Mouse (Mus musculus): Measurements from ENCODE around the gene Cep95. TPM values are rescaled to one million over a fixed set of nuclear protein-coding genes. Genes with fewer than 3 reads are reported as not detected.

Gene Cep95
- polyA plus RNA-seq (2014; fragmentation: Illumina TruSeq; extraction: RNeasy Lipid Tissue Mini Kit (QIAGEN cat#74804); ENCODE audit: insufficient read depth, low read depth, low replicate concordance) = 4.7 TPM

DNA sequence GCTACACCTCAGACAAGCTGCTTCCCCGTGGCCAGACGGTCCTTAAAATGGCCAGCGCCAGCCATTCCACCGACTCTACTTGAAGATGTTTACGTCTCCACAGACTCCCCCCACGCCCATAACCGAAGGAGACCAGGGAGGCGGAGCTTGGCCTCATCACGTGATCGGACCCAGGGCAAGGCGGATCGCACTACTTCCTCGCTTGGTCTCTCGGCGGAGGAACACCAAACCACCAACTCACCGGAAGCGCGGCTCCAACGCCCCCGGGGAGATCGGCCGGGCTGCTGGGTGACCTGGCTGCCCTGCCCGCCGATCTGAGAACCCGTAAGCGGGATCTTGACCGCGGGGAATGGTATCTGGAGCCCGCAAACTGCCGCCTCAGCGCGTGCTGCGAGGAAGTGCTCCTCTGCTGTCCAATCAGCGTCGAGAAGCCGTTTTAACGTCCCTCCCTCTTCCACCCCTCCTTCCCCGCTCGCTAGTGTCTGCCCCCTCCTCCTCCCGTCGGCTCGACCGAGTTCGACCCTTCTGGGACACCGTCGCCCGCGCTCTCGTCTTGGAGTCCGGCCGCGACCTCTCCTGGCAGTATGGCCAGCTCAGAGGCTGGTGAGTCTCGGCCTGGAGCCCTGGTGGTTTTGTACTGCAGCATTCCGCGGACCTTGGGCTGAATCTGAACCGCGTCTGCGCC, at the start of gene Cep95, which contains the start of gene Ddx5:
TSS of gene Cep95 (plus strand) at position 478 of the 685 bp plus-strand sequence.
TSS of gene Ddx5 (minus strand) at position 411 of the 685 bp plus-strand sequence.

DNA sequence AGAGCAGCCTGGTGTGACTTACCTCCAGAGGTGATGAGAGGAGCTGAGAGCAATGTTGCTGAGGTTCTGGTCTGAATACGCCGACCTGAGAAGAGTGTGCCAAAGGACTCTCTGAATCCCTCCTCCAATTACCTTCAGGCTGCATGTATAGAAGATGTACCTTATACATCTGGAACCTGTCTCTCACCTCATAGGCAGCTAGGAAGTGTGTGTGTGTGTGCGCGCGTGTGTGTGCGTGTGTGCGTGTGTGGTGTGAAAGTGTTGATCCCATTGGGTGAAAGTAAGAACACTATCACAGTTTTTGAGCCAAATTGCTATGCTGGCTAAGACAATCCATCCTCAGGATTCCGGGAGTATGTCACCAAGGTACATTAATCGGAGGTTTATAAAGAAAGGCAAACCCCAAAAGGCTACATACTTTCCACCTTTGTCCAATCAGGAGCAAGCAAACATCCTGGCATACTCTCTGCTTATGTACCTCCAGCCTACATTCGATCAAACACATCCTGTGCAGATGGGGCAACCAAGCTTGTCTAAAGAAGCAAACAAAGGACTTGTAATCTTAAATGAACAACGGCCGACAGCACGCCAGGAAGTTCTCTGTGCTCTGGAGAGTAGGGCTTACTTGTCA, 38.8 kb upstream of the Cep95 start, which contains the start of gene Pecam1:
TSS of gene Pecam1 (minus strand) at position 508 of the 631 bp plus-strand sequence.

DNA sequence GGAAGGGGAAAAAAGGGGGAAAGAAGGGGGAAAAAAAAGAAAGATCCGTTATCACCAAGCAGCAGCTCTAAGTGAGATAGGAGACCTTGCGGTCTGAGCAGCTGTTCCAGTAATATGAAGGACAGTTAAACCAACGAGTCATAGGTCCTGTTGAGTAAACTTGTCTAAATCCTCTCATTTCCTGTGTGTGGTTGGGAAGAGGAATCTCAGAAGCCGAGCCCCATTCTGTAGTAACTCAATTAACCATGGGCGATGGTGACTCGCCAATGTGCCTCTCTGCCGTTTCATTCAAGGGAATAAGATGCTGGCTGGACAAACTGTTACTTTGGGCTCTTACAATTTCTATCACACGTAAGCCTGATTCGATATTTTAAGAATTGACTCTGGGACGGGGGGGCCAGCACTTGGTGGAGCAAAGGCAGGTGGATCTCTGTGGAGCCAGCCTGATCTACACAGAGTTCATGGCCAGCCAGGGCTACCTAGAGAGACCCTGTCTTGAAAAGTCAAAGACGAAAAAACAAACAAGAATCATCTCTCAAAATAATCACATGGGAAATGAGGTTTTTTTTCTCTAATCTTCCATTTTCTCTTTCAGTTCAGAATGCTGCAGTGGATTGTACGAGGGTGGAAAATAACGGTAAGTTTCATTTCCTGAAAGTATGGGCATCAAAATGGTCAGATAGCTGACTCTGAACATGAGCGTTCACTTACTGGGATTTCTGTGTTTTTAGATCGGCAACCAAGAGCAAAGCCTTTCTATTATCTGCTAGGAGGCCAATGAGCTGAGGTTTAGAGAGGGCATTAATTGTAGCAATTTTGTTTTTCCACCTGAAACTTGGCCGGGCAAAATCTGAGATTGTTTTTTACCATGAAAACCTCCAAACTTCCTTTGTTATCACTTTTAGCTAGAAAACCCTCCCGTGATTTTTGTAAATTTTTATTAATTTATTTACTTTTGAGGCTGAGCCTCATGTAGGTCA, 37.7 kb upstream of the Cep95 start, which contains the start of gene Milr1:
TSS of gene Milr1 (plus strand) at position 188 of the 980 bp plus-strand sequence.

DNA sequence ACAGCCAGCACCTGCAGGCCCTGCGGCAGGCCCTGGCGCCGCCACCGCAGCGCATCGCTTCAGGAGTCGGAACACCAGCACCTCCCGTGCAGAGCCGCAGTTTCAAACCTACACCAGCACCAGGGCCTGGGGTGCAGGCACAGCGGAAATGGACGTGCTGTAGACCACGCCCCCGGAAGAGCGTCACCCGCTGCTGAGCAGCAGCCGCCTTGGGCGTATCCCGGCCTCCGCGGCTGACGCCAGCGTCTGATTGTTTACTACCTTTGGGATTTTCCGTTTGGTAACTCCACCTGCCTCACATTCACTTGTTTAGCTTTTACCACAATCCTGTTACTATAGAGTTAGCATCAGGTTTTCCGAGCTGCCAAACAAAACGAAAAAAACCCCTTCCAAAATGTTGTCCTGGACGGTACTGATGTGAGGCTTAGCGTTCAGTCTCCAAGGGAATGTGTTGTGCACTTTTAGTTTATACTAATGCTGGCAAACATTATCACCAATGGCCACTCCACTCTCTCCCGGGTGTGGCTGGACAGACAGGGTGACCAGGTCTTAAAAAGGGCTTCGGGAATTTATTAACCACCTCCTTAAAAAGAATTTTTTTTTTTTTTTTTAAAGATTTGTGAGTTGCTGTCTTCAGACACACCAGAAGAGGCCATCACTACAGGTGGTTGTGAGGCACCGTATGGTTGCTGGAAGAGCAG, 9.5 kb upstream of the Cep95 start, which contains the start of gene Polg2:
TSS of gene Polg2 (minus strand) at position 150 of the 701 bp plus-strand sequence.

Other genes with a start within 250 kb of the Cep95 start
- 13.2 TPM for gene Tex2, start 175.8 kb upstream of the Cep95 start, polyA plus RNA-seq (2014; fragmentation: Illumina TruSeq; extraction: RNeasy Lipid Tissue Mini Kit (QIAGEN cat#74804); ENCODE audit: insufficient read depth, low read depth, low replicate concordance)
- 235 TPM for gene Pecam1, start 38.6 kb upstream of the Cep95 start, polyA plus RNA-seq (2014; fragmentation: Illumina TruSeq; extraction: RNeasy Lipid Tissue Mini Kit (QIAGEN cat#74804); ENCODE audit: insufficient read depth, low read depth, low replicate concordance)
- gene Milr1, start 38.0 kb upstream of the Cep95 start, polyA plus RNA-seq (2014; fragmentation: Illumina TruSeq; extraction: RNeasy Lipid Tissue Mini Kit (QIAGEN cat#74804); ENCODE audit: insufficient read depth, low read depth, low replicate concordance) = 5.0 TPM
- 5.9 TPM for gene Polg2, start 9.7 kb upstream of the Cep95 start, polyA plus RNA-seq (2014; fragmentation: Illumina TruSeq; extraction: RNeasy Lipid Tissue Mini Kit (QIAGEN cat#74804); ENCODE audit: insufficient read depth, low read depth, low replicate concordance)
- gene Ddx5, start 67 bp upstream of the Cep95 start, polyA plus RNA-seq (2014; fragmentation: Illumina TruSeq; extraction: RNeasy Lipid Tissue Mini Kit (QIAGEN cat#74804); ENCODE audit: insufficient read depth, low read depth, low replicate concordance) = 362 TPM
- 30.8 TPM for gene Smurf2, start 131.5 kb downstream of the Cep95 start, polyA plus RNA-seq (2014; fragmentation: Illumina TruSeq; extraction: RNeasy Lipid Tissue Mini Kit (QIAGEN cat#74804); ENCODE audit: insufficient read depth, low read depth, low replicate concordance)
- gene Kpna2, start 210.3 kb downstream of the Cep95 start, polyA plus RNA-seq (2014; fragmentation: Illumina TruSeq; extraction: RNeasy Lipid Tissue Mini Kit (QIAGEN cat#74804); ENCODE audit: insufficient read depth, low read depth, low replicate concordance) = 32.5 TPM
- 52.5 TPM for gene 1810010H24Rik, start 236.4 kb downstream of the Cep95 start, polyA plus RNA-seq (2014; fragmentation: Illumina TruSeq; extraction: RNeasy Lipid Tissue Mini Kit (QIAGEN cat#74804); ENCODE audit: insufficient read depth, low read depth, low replicate concordance)

Measured in lung, adult 10 weeks (tissue).